In genomic region chr3:79947736-79948135, GRCm38 (mm10) we compare ENCODE assay signal across 10 mouse cellular contexts.
DNase-seq lines count a peak whose midpoint lies in the region; ATAC-seq lines count a peak whose summit lies in the region.
"Had no signal": no experiment of that assay in that cellular context is flagged by ENCODE, and none has a peak within 500 bp of the region (broad histone marks: within the 10 kb centered on the region; RNA-seq: fewer than 3 reads in every experiment).

No protein-coding gene starts in this region.

- 37% methylated on average over 1 of the region's 1 CpGs for WGBS in intestine, embryonic 16.5 days

- no peak overlapping the region; the same call in 1 of the 2 replicates for H3K27ac ChIP-seq in intestine, embryonic 16.5 days (ENCODE audit: low read length)

- H3K27me3 ChIP-seq in intestine, embryonic 16.5 days (replicated peaks; ENCODE audit: control insufficient read depth, insufficient read depth, low read length): no peaks in the 10 kb centered on the region

- no peak overlapping the region for H3K9ac ChIP-seq in intestine, embryonic 16.5 days (ENCODE audit: low read depth, low read length)

- no peaks in the 10 kb centered on the region for H3K4me1 ChIP-seq in intestine, embryonic 16.5 days (ENCODE audit: control insufficient read depth, insufficient read depth, low read length)

- ATAC-seq in intestine, embryonic 16.5 days: peak; percentile 62
- ATAC-seq: forebrain, embryonic 14.5 days had no signal

- H3K36me3 ChIP-seq in intestine, embryonic 16.5 days (ENCODE audit: control insufficient read depth, insufficient read depth, low read length): no peaks in the 10 kb centered on the region

- peak; percentile 47 for DNase-seq in embryo, embryonic 10 days (ENCODE audit: low spot score)
- DNase-seq in embryo, embryonic 9.5 days (ENCODE audit: extremely low spot score): no peak
- DNase-seq in heart, adult 11 months: peak; percentile 98
- peak; percentile 68 for DNase-seq in lung, postnatal 25 days (ENCODE audit: low spot score)
- no peak for DNase-seq in left cerebral cortex, adult 11 months (ENCODE audit: low spot score)
- DNase-seq in frontal cortex, adult 2 months (ENCODE audit: extremely low spot score in 1 of 2, low spot score in 1 of 2): no peak
- no peak for DNase-seq in ovary, postnatal 14 days (ENCODE audit: low spot score)
- DNase-seq: cerebellum, adult 18-20 months had no signal

- no peak overlapping the region for H3K4me3 ChIP-seq in intestine, embryonic 16.5 days (ENCODE audit: low read length)

- no peak overlapping the region for H3K4me2 ChIP-seq in intestine, embryonic 16.5 days (ENCODE audit: low read depth, low read length)

- no peaks in the 10 kb centered on the region for H3K9me3 ChIP-seq in intestine, embryonic 16.5 days (ENCODE audit: control insufficient read depth, low read length)

Comparison
In these comparisons a context has a peak if more than half of its experiments do, and no peak if none do; other contexts are left out.
1. DNase-seq: peak in embryo, embryonic 10 days (single experiment), heart, adult 11 months (single experiment) and lung, postnatal 25 days (single experiment); none in embryo, embryonic 9.5 days (single experiment), left cerebral cortex, adult 11 months (single experiment), frontal cortex, adult 2 months (0 of 2) and ovary, postnatal 14 days (single experiment).